Mouse (Mus musculus): Measurements from ENCODE around the gene Cacna2d1. TPM values are rescaled to one million over a fixed set of nuclear protein-coding genes. Genes with fewer than 3 reads are reported as not detected.

Gene Cacna2d1
- polyA plus RNA-seq, 1 experiment: 184 TPM

DNA sequence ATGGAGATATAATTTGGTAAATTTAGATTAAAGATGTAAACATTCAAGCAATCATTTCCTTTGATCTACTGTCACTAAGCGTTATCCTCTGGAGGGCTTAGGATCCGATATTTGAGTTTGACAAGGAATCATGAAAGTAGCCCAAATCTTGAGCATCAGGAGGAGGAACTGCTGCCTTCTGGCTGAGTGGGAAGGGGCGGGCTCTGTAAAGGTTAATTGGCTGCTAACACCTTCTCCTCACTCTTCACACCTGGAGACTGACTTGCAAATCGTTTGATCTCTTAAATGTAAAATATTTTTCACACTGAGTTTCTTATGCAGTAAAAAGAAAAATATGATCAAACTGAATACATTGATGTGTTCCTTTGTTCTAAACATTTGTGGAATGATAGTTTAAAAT, 255.4 kb downstream of the Cacna2d1 start:
- TF ChIP-seq CTCF (IDR thresholded peaks at IDR 0.05; ENCODE audit: insufficient read depth, low read depth, low read length) (no peak), POLR2A (IDR thresholded peaks at IDR 0.05; ENCODE audit: insufficient read depth, low read depth, low read length) (no peak)
- Histone ChIP-seq H3K4me1 (ENCODE audit: control insufficient read depth, insufficient read depth, low read length) (no peaks in the 10 kb centered on the region; the same call in 1 of the 2 replicates), H3K27ac (ENCODE audit: insufficient read depth, low read depth, low read length) (no peak overlapping the region), H3K4me3 (ENCODE audit: insufficient read depth, low read depth, low read length) (no peak overlapping the region)
- WGBS: 80% methylated on average over 4 of the region's 4 CpGs

GRCm38 (mm10) chr5:16191165-16191564, 256.7 kb downstream of the Cacna2d1 start:
- WGBS: 87% methylated on average over 3 of the region's 3 CpGs
- Histone ChIP-seq H3K4me1 (ENCODE audit: control insufficient read depth, insufficient read depth, low read length) (no peaks in the 10 kb centered on the region; the same call in 1 of the 2 replicates), H3K4me3 (ENCODE audit: insufficient read depth, low read depth, low read length) (no peak overlapping the region), H3K27ac (ENCODE audit: insufficient read depth, low read depth, low read length) (no peak overlapping the region)
- TF ChIP-seq CTCF (IDR thresholded peaks at IDR 0.05; ENCODE audit: insufficient read depth, low read depth, low read length) (no peak), POLR2A (IDR thresholded peaks at IDR 0.05; ENCODE audit: insufficient read depth, low read depth, low read length) (no peak)

DNA sequence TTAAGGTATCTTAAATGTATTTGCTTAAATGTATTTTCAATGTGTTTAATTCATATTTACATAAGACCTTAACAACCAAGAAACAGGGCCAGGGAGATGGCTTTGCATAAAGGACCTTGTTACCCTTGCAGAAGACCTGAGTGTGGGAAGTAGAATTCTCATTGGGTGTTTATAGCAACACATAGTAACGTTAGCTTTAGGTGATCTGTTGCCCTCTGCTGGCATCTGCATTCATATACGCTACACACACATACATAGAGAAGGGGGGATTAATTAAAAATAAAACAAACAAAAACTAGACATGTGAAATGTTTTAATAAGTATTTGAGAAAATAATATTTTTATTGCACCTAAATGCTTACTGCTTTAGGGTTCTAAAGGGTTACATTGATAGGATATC, 265.3 kb downstream of the Cacna2d1 start:
- TF ChIP-seq CTCF (IDR thresholded peaks at IDR 0.05; ENCODE audit: insufficient read depth, low read depth, low read length) (no peak), POLR2A (IDR thresholded peaks at IDR 0.05; ENCODE audit: insufficient read depth, low read depth, low read length) (no peak)
- Histone ChIP-seq H3K27ac (ENCODE audit: insufficient read depth, low read depth, low read length) (no peak overlapping the region), H3K4me1 (ENCODE audit: control insufficient read depth, insufficient read depth, low read length) (no peaks in the 10 kb centered on the region), H3K4me3 (ENCODE audit: insufficient read depth, low read depth, low read length) (no peak overlapping the region)
- WGBS: 49% methylated on average over 2 of the region's 2 CpGs

DNA sequence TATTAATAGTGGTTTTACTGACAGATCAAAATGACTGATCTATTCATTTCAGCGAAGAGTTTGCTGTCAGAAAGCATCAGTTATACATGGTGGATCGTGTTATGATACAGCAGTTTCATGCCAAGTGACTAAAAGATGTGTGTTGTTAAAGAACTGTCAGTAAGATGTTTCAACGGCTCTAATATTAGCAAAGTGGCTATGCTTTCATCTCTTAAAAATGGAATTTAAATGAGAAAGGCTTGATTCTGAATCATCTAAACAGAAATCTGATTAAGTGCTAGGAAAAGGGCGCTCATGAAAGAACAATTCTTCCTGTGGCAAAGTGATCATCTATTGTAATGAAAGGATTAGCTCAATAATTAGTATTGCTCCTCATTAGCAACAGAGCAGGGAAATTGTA, 287.5 kb downstream of the Cacna2d1 start:
- Histone ChIP-seq H3K4me1 (ENCODE audit: control insufficient read depth, insufficient read depth, low read length) (no peaks in the 10 kb centered on the region), H3K27ac (ENCODE audit: insufficient read depth, low read depth, low read length) (no peak overlapping the region), H3K4me3 (ENCODE audit: insufficient read depth, low read depth, low read length) (no peak overlapping the region)
- WGBS: 61% methylated on average over 4 of the region's 4 CpGs
- TF ChIP-seq CTCF (IDR thresholded peaks at IDR 0.05; ENCODE audit: insufficient read depth, low read depth, low read length) (no peak), POLR2A (IDR thresholded peaks at IDR 0.05; ENCODE audit: insufficient read depth, low read depth, low read length) (no peak)

DNA sequence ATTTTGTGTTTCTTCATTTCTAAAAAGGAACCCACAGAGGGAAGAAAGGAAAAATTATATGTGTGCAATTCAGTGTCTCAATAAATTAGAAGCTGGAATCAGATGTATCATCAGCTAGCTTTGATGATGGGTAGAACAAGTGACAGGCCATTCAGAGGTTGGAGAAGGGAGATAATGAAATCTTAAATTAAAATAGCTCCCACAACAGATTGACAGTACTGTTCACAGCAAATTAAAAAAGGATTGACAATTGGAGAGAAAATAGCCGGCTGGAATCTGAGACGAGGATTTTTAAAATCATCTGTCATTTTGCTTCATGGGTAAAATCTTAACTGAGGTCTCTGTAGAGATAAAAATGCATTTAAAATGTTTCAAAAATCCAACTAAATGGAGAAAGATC, 290.9 kb downstream of the Cacna2d1 start:
- H3K4me1 ChIP-seq (ENCODE audit: control insufficient read depth, insufficient read depth, low read length): no peaks in the 10 kb centered on the region
- 50% methylated on average over 2 of the region's 2 CpGs for WGBS
- H3K4me3 ChIP-seq (ENCODE audit: insufficient read depth, low read depth, low read length): no peak overlapping the region
- TF ChIP-seq POLR2A (IDR thresholded peaks at IDR 0.05; ENCODE audit: insufficient read depth, low read depth, low read length): no peak
- TF ChIP-seq CTCF (IDR thresholded peaks at IDR 0.05; ENCODE audit: insufficient read depth, low read depth, low read length): no peak
- no peak overlapping the region for H3K27ac ChIP-seq (ENCODE audit: insufficient read depth, low read depth, low read length)

GRCm38 (mm10) chr5:16229384-16229783, 294.9 kb downstream of the Cacna2d1 start:
- H3K4me3 ChIP-seq (ENCODE audit: insufficient read depth, low read depth, low read length): no peak overlapping the region
- no peak for TF ChIP-seq POLR2A (IDR thresholded peaks at IDR 0.05; ENCODE audit: insufficient read depth, low read depth, low read length)
- TF ChIP-seq CTCF (IDR thresholded peaks at IDR 0.05; ENCODE audit: insufficient read depth, low read depth, low read length): no peak
- H3K27ac ChIP-seq (ENCODE audit: insufficient read depth, low read depth, low read length): no peak overlapping the region
- H3K4me1 ChIP-seq (ENCODE audit: control insufficient read depth, insufficient read depth, low read length): no peaks in the 10 kb centered on the region
- 79% methylated on average over 3 of the region's 3 CpGs for WGBS

GRCm38 (mm10) chr5:16231477-16231876, 297.0 kb downstream of the Cacna2d1 start:
- WGBS: 67% methylated on average over 9 of the region's 9 CpGs
- Histone ChIP-seq H3K4me3 (ENCODE audit: insufficient read depth, low read depth, low read length) (no peak overlapping the region), H3K4me1 (ENCODE audit: control insufficient read depth, insufficient read depth, low read length) (no peaks in the 10 kb centered on the region), H3K27ac (ENCODE audit: insufficient read depth, low read depth, low read length) (no peak overlapping the region)
- TF ChIP-seq POLR2A (IDR thresholded peaks at IDR 0.05; ENCODE audit: insufficient read depth, low read depth, low read length) (no peak), CTCF (IDR thresholded peaks at IDR 0.05; ENCODE audit: insufficient read depth, low read depth, low read length) (no peak)

GRCm38 (mm10) chr5:16234891-16235290, 300.4 kb downstream of the Cacna2d1 start:
- WGBS: 46% methylated on average over 6 of the region's 6 CpGs
- H3K4me1 ChIP-seq (ENCODE audit: control insufficient read depth, insufficient read depth, low read length): no peaks in the 10 kb centered on the region; the same call in 1 of the 2 replicates

DNA sequence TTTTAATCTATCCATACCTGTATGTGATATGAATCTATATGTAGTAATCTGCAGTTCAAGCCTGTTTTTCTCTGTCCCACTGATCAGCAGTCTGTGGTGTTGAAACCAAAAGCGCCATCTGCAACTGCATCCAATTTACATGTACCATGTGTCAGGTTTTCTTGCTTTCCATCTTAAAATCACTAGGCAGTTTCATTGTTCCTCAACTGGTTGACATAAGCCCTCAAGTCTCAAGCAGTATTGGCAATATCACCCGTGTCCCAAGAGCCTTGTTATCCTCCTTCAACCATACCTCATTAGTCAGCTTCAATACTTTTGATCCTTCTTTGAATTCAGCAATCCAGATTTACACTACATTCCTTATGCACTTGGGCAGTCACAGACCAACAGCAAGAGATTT, 301.4 kb downstream of the Cacna2d1 start:
- no peak overlapping the region for H3K27ac ChIP-seq (ENCODE audit: insufficient read depth, low read depth, low read length)
- WGBS: 72% methylated on average over 2 of the region's 2 CpGs
- TF ChIP-seq POLR2A (IDR thresholded peaks at IDR 0.05; ENCODE audit: insufficient read depth, low read depth, low read length) (no peak), CTCF (IDR thresholded peaks at IDR 0.05; ENCODE audit: insufficient read depth, low read depth, low read length) (no peak)

More at GRCm38 (mm10) chr5:16234891-16235290, 300.4 kb downstream of the Cacna2d1 start:
- no peak overlapping the region for H3K4me3 ChIP-seq (ENCODE audit: insufficient read depth, low read depth, low read length)
- no peak overlapping the region for H3K27ac ChIP-seq (ENCODE audit: insufficient read depth, low read depth, low read length)
- TF ChIP-seq CTCF (IDR thresholded peaks at IDR 0.05; ENCODE audit: insufficient read depth, low read depth, low read length): no peak
- TF ChIP-seq POLR2A (IDR thresholded peaks at IDR 0.05; ENCODE audit: insufficient read depth, low read depth, low read length): no peak

GRCm38 (mm10) chr5:16236608-16237007, 302.1 kb downstream of the Cacna2d1 start:
- no peak overlapping the region for H3K27ac ChIP-seq (ENCODE audit: insufficient read depth, low read depth, low read length)
- 60% methylated on average over 4 of the region's 4 CpGs for WGBS
- TF ChIP-seq CTCF (IDR thresholded peaks at IDR 0.05; ENCODE audit: insufficient read depth, low read depth, low read length): no peak
- TF ChIP-seq POLR2A (IDR thresholded peaks at IDR 0.05; ENCODE audit: insufficient read depth, low read depth, low read length): no peak
- H3K4me3 ChIP-seq (ENCODE audit: insufficient read depth, low read depth, low read length): no peak overlapping the region
- peaks cover 4% of the 10 kb centered on the region; the same call in 1 of the 2 replicates for H3K4me1 ChIP-seq (ENCODE audit: control insufficient read depth, insufficient read depth, low read length)

More for the DNA sequence above, 301.4 kb downstream of the Cacna2d1 start:
- Histone ChIP-seq H3K4me1 (ENCODE audit: control insufficient read depth, insufficient read depth, low read length) (no peaks in the 10 kb centered on the region; the same call in 1 of the 2 replicates), H3K4me3 (ENCODE audit: insufficient read depth, low read depth, low read length) (no peak overlapping the region)
